Mouse (Mus musculus) Muller cell, postnatal 12 days (primary cell): Measurements from ENCODE around the gene Vps36.

Source experiments
- DNase-seq: peaks from one replicate; pipeline ENCODE4 v3.0.0-alpha.2; 2015; ENCODE audit errors: inconsistent ontology term

The Vps36 gene

GRCm38 (mm10) chr8:22209012-22209411, 16.4 kb downstream of the Vps36 start:
- no peak for DNase-seq

- DNase-seq = no peak
Measured at GRCm38 (mm10) chr8:22214826-22215225, 22.2 kb downstream of the Vps36 start.

DNA sequence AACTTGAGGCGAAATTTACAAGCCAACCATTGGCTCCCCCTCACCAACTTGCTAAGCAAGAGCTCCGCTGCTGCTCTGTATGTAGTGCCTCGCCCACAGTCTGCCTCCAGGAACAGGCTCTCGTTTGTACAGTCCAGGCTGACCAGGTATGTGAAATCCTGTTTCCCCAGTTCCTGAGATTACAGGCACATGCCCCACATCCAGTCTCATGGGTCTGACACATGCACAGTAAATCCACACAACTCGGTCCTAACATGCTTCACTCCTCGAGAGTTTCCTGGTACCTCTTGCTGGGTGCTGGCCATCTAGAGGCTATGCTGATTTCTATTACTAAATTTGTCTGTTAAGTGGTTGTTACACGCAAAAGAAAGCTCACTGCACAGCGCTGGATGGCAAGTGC, 33.8 kb downstream of the Vps36 start:
- no peak for DNase-seq

DNA sequence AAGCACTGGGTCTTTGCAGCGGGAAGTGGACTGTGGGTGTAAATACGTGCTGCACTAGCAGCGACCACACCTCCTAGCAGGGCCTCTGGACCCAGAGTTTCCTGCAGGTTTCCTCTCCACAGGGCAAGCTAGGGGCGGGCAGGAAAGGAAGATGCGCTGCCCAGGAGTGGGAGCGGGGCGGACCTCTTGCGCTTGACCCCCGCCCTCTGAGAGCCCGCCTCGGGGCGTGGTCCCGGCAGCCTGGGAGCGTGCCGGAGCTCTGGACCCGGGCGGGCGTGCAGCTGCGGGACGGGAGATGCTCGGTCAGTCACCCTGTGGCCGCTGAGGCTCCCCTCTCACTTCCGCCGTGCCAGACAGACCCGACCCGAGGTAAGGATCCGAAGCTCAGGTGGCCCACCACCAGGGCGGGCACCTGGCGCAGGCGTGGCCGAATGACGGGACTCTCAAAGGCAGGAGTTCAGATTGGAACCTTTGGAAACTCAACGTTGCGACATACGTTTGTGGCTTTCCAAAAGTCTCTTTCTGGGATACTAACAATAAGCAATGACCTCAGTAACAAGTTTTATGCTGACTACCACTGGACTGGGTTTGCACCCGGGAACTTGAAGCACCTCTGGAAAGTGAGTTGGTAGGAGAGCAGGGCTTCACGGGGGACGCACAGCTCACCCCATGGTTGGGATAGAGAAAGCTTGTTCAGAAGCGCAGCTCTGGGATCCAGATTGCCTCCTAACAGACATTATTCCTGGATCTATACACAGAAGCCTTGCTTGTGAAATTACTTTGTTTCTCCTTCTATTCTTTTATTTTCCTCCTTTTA, 34.7 kb downstream of the Vps36 start, which contains the start of gene Thsd1:
Gene Thsd1, plus strand, starts transcription at position 253 of the 817 bp plus-strand sequence.
- peak; percentile 77 for DNase-seq

- no peak for DNase-seq
Measured at GRCm38 (mm10) chr8:22228621-22229020, 36.0 kb downstream of the Vps36 start.

- DNase-seq = no peak
Measured at GRCm38 (mm10) chr8:22242986-22243385, 50.4 kb downstream of the Vps36 start.

DNA sequence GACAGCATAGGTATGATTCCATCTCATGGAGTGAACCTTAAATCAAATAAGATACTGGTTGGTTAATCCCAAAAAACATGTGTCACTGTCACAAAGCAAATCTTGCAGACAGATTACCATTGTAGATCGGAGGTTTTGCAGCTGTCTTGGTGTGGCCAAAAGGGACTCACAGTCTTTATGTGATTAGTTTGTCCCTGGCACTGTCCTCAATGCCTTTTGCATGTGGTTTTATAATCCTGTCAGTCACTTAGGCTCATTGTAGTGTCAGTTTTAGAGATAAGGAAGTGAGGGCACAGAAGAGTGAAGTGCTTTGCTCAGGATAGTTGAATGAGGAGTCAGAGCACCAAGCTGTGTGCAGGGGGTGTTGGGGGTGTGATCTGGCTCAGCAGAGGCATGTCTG, 53.1 kb downstream of the Vps36 start:
- no peak for DNase-seq

DNA sequence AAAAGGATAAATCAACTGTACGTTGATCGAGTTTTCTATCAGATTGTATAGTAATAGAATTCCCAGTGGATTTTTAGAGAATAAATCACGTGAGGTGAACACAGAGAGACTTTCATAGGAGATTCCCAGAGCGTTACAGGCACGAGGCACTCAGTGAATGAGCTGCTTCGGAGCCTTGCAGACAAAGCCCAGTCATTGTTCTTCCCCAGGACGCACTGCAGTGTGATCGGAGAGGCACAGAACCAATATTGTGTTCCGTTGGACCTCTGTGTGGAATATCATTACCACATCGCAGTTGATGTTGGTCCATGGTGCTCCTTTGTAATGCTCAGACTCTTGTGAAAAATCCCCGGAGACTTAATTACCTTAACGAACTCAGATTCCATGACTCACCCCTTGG, 55.3 kb downstream of the Vps36 start:
- peak; percentile 24 for DNase-seq

GRCm38 (mm10) chr8:22249080-22249479, 56.5 kb downstream of the Vps36 start:
- no peak for DNase-seq

DNA sequence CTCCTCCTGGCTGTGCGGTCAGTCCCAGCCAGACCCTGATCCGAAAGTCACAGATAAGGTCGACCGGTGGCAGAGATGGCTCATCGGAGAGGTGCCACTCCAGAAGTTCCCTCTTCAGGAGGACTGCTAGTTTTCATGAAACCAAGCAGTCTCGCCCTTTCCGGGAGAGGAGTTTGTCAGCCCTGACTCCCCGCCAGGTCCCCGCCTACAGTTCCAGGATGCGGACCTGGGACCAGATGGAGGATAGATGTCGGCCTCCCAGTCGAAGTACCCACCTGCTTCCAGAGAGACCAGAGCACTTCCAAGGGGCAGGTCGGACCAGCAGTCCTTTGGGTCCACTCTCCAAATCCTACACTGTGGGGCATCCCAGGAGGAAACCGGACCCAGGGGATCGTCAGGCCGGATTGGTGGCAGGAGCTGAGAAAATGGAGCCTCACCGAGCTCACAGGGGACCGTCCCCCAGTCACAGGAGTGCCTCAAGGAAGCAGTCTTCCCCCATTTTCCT, 66.4 kb downstream of the Vps36 start:
- DNase-seq = no peak

DNA sequence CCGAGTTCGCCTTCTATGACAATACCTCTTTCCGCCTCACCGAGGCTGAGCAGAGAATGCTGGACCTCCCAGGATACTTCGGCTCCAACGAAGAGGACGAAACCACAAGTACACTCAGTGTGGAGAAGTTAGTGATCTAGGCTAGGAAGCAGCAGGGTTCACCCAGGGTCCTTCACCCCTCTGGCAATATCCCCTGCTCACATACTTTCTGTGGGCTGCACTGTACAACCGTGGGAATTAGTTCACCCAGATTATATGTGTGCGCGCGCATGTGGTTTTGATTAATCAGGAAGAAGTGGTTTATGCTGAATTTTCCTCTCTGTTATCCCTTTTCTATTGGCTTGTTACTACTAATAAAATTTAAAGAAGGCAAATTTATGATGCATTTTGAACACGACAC, 66.9 kb downstream of the Vps36 start:
- DNase-seq = no peak

DNA sequence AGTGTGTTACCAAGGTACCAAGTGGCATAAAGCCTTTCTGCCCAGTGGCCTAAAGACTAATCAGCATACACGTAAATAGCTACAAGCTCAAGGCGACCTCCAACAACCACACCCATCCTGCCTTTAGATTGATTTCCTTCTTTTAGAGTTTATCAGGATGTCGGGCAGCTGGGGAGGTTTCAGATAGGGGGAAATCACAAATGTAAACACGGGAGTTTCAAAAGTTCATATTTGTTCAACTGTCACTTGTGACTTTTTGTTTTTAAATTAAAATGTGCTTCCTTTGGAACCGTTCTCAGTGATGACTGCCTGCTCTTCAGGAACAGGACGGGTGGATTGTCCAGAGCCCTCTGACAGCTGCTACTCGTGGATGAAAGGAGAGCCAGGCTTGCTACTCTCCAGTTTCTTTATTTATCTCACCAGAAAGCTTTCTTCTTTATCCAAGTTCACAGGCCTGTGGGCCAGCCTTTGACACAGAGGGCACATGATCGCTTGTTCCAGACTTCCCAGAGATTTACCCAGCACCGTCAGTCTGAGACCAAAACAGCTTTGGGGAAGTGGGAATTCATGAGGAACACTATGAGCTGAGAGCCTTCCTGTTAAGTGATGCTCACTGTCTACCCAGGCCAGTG, 67.6 kb downstream of the Vps36 start:
- no peak for DNase-seq

- DNase-seq = no peak
Measured at GRCm38 (mm10) chr8:22262267-22262666, 69.7 kb downstream of the Vps36 start.

- no peak for DNase-seq
Measured at GRCm38 (mm10) chr8:22264292-22264691, 71.7 kb downstream of the Vps36 start.

DNA sequence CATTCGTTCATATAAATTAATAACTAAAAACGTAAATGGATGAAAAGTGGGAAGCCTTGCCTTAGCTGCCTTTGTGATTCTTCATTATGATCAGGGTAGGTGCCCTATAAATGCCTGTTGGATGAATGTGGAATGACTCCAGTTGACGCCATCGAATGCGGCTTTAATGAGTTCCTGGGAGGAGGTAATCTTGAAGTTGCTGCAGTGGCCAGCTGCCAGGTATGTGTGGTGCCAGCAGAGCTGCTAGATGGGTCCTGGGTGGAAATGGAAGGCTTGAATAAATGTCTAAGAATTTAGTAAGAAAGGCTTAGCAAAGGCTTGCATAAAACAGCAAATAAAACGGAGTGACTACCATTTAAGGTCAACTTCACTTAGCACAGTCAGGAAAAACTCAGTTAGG, 72.2 kb downstream of the Vps36 start:
- DNase-seq = no peak

GRCm38 (mm10) chr8:22265194-22265593, 72.6 kb downstream of the Vps36 start:
- no peak for DNase-seq

DNA sequence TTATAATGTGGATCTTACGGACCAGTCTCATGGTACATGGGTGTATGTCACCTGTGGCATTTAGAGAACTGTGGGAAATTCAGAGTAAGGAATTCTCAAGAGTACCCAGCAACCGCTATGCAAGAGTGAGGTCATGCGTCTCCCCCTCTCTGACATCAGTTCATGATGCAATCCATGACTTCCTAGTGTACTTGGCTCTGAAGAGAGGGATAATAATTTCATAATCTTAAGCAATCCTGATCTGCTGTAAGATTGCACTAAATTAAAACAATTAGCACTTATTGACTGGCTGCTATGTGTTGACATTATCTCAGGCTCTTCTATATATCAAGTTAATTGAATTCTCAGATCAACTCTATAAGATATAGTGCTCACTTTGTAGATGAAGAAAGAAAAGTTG, 74.2 kb downstream of the Vps36 start:
- no peak for DNase-seq
